Mouse (Mus musculus) lung, embryonic 15.5 days (tissue): Measurements from ENCODE around the gene Nr2e3. TPM values are rescaled to one million over a fixed set of nuclear protein-coding genes. Genes with fewer than 3 reads are reported as not detected.

Experiments
- ATAC-seq: fragments of 200-750 bp; cut with Nextera tagmentation; 2 replicates; pipeline ENCODE4 v1.8.0; 2017; ENCODE audit warnings: moderate number of reproducible peaks, borderline replicate concordance; ENCODE audit not compliant: low FRiP score, low TSS enrichment; ENCODE audit errors: extremely low read depth
- H3K27ac ChIP-seq: fragments of 300-500 bp; sonication (generic); 2 replicates; pipeline ENCODE4 v1.5.1; 2015; ENCODE audit warnings: moderate library complexity, mild to moderate bottlenecking, inconsistent platforms
- H3K27me3 ChIP-seq: fragments of 300-500 bp; sonication (generic); 2 replicates; pipeline ENCODE4 v1.6.1; 2015; ENCODE audit warnings: inconsistent platforms
- H3K36me3 ChIP-seq: fragments of 300-500 bp; sonication (generic); 2 replicates; pipeline ENCODE4 v1.6.1; 2015; ENCODE audit warnings: inconsistent platforms
- H3K4me1 ChIP-seq: fragments of 300-500 bp; sonication (generic); 2 replicates; pipeline ENCODE4 v1.6.1; 2015; ENCODE audit warnings: inconsistent platforms
- H3K4me2 ChIP-seq: fragments of 300-500 bp; sonication (generic); 2 replicates; pipeline ENCODE4 v1.6.1; 2015; ENCODE audit warnings: inconsistent platforms, mild to moderate bottlenecking, moderate library complexity
- H3K4me3 ChIP-seq: fragments of 300-500 bp; sonication (generic); 2 replicates; pipeline ENCODE4 v1.5.1; 2015; ENCODE audit warnings: mild to moderate bottlenecking, inconsistent platforms
- H3K9ac ChIP-seq: fragments of 300-500 bp; sonication (generic); 2 replicates; pipeline ENCODE4 v1.6.1; 2015; ENCODE audit warnings: inconsistent platforms
- H3K9me3 ChIP-seq: fragments of 300-500 bp; sonication (generic); 2 replicates; pipeline ENCODE4 v1.6.1; 2016; ENCODE audit warnings: inconsistent platforms
- WGBS: fragments of 180-500 bp; shearing (Covaris S2); methylation state at CpG from one replicate; pipeline ENCODE4 v1.1.7; 2015; 5-methylcytosine and 5-hydroxymethylcytosine counted together
- polyA plus RNA-seq: library from polyadenylated mRNA; unstranded; fragments of >200 nt; fragmentation: Nextera tagmentation; extraction: Ambion mirVana; gene quantifications from 2 replicates; pipeline ENCODE4 v1.2.1, GENCODE M21; 2015

Nr2e3 gene
- polyA plus RNA-seq, 1 experiment from 2014 or later = not detected

DNA sequence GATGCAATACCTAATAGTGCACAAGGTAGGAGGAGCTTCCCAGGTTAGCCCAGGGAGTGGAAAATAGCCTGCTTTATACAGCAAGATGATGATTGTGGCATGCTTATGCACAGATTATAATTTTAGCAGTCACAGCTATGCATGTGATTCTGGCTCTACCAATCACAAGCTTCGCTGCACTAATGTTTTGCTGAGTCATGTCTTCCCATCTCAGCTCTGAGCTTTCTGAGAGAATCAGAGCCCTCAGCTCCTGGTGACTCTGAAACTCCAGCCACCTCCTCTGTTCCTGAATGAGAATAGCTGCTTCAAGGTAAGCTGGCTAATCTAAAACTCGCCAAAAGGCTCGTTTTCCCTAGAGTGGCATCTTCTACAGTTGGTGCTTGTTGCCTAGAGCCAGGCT lies 30.2 kb downstream of the Nr2e3 start:
- H3K4me3 ChIP-seq = no peak overlapping the region
- H3K27me3 ChIP-seq = no peaks in the 10 kb centered on the region
- H3K36me3 ChIP-seq = peaks cover 6% of the 10 kb centered on the region; the same call in 1 of the 2 replicates
- H3K4me2 ChIP-seq = no peak overlapping the region
- no peak overlapping the region for H3K27ac ChIP-seq
- no peak overlapping the region for H3K9ac ChIP-seq
- no peak for ATAC-seq
- no peaks in the 10 kb centered on the region for H3K4me1 ChIP-seq
- WGBS = 73% methylated on average over 3 of the region's 3 CpGs
- H3K9me3 ChIP-seq = no peaks in the 10 kb centered on the region

DNA sequence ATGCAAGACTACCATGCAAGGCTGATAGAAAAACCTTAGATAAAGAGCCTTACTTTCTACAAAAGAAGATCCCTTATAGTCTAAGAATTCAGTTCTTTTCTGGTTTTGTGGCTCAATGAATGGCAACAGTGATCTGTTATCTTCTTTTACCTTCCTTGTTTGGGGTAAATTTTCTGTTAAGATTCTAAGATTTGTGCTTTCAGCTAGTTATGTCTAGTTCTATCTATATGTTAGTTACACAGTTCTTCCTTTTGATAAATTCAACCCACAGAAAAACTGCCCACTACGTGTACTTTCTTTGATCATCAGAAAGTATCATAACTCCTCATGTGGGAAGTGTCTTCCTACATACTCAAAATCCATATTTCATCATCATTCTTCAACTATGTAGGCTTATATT lies 45.7 kb downstream of the Nr2e3 start:
- Histone ChIP-seq H3K27ac (no peak overlapping the region), H3K36me3 (0 out of 2 replicates have a peak, but pooled peaks cover 3% of the 10 kb centered on the region), H3K4me3 (no peak overlapping the region), H3K4me2 (no peak overlapping the region), H3K9ac (no peak overlapping the region), H3K4me1 (no peaks in the 10 kb centered on the region), H3K27me3 (no peaks in the 10 kb centered on the region), H3K9me3 (no peaks in the 10 kb centered on the region)
- no peak for ATAC-seq
- WGBS = 92% methylated on average over 1 of the region's 1 CpGs

DNA sequence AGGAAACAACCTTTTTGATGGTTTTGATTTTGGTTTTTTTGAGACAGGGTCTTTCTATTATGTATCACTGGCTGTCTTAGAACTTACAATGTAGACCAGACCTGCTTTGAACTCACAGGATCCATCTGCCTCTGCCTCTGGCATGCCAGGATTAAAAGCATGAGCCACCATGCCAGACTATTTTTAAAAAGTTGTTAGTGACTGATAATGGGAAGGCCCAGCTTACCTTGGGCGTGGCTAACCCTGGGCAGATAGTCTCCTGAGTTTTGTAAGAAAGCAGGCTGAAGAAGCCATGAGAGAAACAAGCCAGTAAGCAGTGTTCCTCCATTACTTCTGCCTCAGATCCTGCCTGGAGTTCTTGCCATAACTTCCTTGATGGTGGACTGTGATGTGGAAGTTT lies 57.1 kb downstream of the Nr2e3 start:
- no peaks in the 10 kb centered on the region for H3K9me3 ChIP-seq
- peaks cover 25% of the 10 kb centered on the region for H3K36me3 ChIP-seq
- 83% methylated on average over 1 of the region's 1 CpGs for WGBS

More for the DNA sequence above, 57.1 kb downstream of the Nr2e3 start:
- no peak overlapping the region for H3K4me2 ChIP-seq
- H3K27ac ChIP-seq = no peak overlapping the region
- no peak overlapping the region for H3K4me3 ChIP-seq
- H3K27me3 ChIP-seq = no peaks in the 10 kb centered on the region
- H3K9ac ChIP-seq = no peak overlapping the region
- no peaks in the 10 kb centered on the region for H3K4me1 ChIP-seq
- ATAC-seq = no peak

Other genes with a start within 250 kb of the Nr2e3 start
- 10.0 and 10.1 TPM in 2 replicates for gene Senp8, start 209.9 kb downstream of the Nr2e3 start, polyA plus RNA-seq
- gene Myo9a, start 209.8 kb downstream of the Nr2e3 start, polyA plus RNA-seq = 13.2 and 13.3 TPM in 2 replicates